Mouse (Mus musculus) forebrain, embryonic 15.5 days (tissue): ENCODE results near the gene Etv3. TPM values are rescaled to one million over a fixed set of nuclear protein-coding genes. Genes with fewer than 3 reads are reported as not detected.
"Not testable (repeated sequence)": the region's sequence is repeated elsewhere in the genome, so short reads cannot be mapped to it uniquely, and the experiment has no call there.

Experiments
- ATAC-seq: fragments of 200-750 bp; cut with Nextera tagmentation; replicated peaks from 2 replicates; pipeline ENCODE4 v1.8.0; 2017; ENCODE audit warnings: mild to moderate bottlenecking, moderate TSS enrichment, moderate library complexity
- H3K27ac ChIP-seq: fragments of 300-500 bp; sonication (generic); replicated peaks from 2 replicates; pipeline ENCODE4 v1.5.1; 2015; ENCODE audit warnings: mild to moderate bottlenecking, inconsistent platforms
- H3K27me3 ChIP-seq: fragments of 300-500 bp; sonication (generic); 2 replicates; pipeline ENCODE4 v1.6.1; 2015; ENCODE audit warnings: inconsistent platforms
- H3K36me3 ChIP-seq: fragments of 300-500 bp; sonication (generic); 2 replicates; pipeline ENCODE4 v1.6.1; 2015; ENCODE audit warnings: mild to moderate bottlenecking, inconsistent platforms
- H3K4me1 ChIP-seq: fragments of 300-500 bp; sonication (generic); 2 replicates; pipeline ENCODE4 v1.6.1; 2015; ENCODE audit warnings: inconsistent platforms
- H3K4me2 ChIP-seq: fragments of 300-500 bp; sonication (generic); replicated peaks from 2 replicates; pipeline ENCODE4 v1.6.1; 2015; ENCODE audit warnings: mild to moderate bottlenecking, inconsistent platforms
- H3K4me3 ChIP-seq: fragments of 300-500 bp; sonication (generic); 2 replicates; pipeline ENCODE4 v1.5.1; 2015; ENCODE audit warnings: mild to moderate bottlenecking, inconsistent platforms
- H3K9ac ChIP-seq: fragments of 300-500 bp; sonication (generic); replicated peaks from 2 replicates; pipeline ENCODE4 v1.6.1; 2015; ENCODE audit warnings: mild to moderate bottlenecking, inconsistent platforms
- H3K9me3 ChIP-seq: fragments of 300-500 bp; sonication (generic); 2 replicates; pipeline ENCODE4 v1.6.1; 2016; ENCODE audit warnings: inconsistent platforms
- WGBS: fragments of 180-500 bp; shearing (Covaris S2); methylation state at CpG from one replicate; pipeline ENCODE4 v1.1.7; 2015; ENCODE audit warnings: mixed read lengths; 5-methylcytosine and 5-hydroxymethylcytosine counted together
- polyA plus RNA-seq: library from polyadenylated mRNA; unstranded; fragments of >200 nt; fragmentation: Nextera tagmentation; extraction: Ambion mirVana; gene quantifications from 2 replicates; pipeline ENCODE4 v1.2.1, GENCODE M21; 2015

Etv3 gene
- 11.0 and 11.9 TPM in 2 replicates for polyA plus RNA-seq

- peak within 1 kb of the TSS; percentile 81 for H3K27ac ChIP-seq
- peaks cover 16% of the 10 kb centered on the region for H3K4me1 ChIP-seq
- WGBS: 5% methylated on average over 64 of the region's 64 CpGs
- H3K36me3 ChIP-seq: peaks cover 22% of the 10 kb centered on the region
- ATAC-seq: peak; percentile 100
- peak within 1 kb of the TSS; percentile 80 for H3K4me3 ChIP-seq
- peak within 1 kb of the TSS; percentile 71 for H3K4me2 ChIP-seq
- H3K9me3 ChIP-seq: no peaks in the 10 kb centered on the region
- H3K9ac ChIP-seq: peak within 1 kb of the TSS; percentile 95
- no peaks in the 10 kb centered on the region for H3K27me3 ChIP-seq
Observed at GRCm38 (mm10) chr3:87525043-87525836, at the start of gene Etv3. TSS of gene Etv3 (plus strand) at chr3:87525407.

- H3K4me1 ChIP-seq, ATAC-seq, H3K4me2 ChIP-seq, H3K9ac ChIP-seq, H3K27ac ChIP-seq, H3K27me3 ChIP-seq, H3K4me3 ChIP-seq, H3K36me3 ChIP-seq, H3K9me3 ChIP-seq: not testable (repeated sequence)
- 87% methylated on average over 3 of the region's 3 CpGs for WGBS
Observed at GRCm38 (mm10) chr3:87477948-87478347, 47.3 kb upstream of the Etv3 start.

DNA sequence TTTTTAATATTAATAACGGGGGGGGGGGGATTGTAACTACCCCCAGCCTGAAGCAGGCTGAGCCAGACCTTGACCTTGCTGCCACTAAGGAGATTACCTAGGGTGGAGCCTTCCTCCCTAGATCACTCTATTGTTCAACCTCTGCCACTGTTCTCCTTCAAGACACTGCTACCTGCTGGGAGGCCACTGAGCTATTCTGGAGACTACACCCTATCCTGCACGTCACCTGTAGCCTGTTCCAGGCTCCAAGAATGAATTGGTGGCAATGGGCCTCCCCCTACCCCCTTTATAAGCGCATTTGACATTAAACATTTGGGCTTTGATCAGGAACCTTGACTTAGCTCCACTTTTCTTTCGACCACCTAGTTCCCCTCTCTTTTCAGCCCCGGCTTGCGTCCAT is 46.6 kb upstream of the Etv3 start:
- not testable (repeated sequence) for H3K9ac ChIP-seq, H3K27me3 ChIP-seq, H3K9me3 ChIP-seq, H3K27ac ChIP-seq, H3K4me2 ChIP-seq, H3K4me3 ChIP-seq, ATAC-seq, H3K36me3 ChIP-seq, H3K4me1 ChIP-seq
- WGBS: 86% methylated on average over 6 of the region's 6 CpGs

DNA sequence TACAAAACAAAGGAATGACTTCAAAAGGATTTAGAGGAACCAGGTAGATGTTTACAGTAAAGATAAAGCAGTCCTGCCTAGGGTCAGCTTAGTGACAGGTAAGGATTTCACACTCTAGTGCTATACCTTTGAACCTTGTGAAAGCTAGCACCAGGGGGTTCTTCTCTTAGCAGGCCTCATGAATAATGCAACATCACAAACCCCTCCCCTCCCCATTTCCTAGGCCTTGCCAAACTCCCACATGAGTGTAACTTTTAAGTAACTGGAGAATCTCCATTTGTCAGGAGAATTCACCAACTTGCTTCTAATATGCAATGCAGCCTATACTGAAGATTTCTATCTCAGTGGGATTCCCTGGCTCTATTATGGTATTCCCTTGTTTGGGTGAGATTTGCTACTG is 46.0 kb upstream of the Etv3 start:
- ATAC-seq, H3K4me1 ChIP-seq: not testable (repeated sequence)

GRCm38 (mm10) chr3:87487392-87487791 is 37.8 kb upstream of the Etv3 start:
- Histone ChIP-seq H3K27me3 (no peaks in the 10 kb centered on the region), H3K9ac (no peak overlapping the region), H3K4me1 (no peaks in the 10 kb centered on the region), H3K36me3 (no peaks in the 10 kb centered on the region), H3K27ac (no peak overlapping the region), H3K4me3 (no peak overlapping the region), H3K4me2 (no peak overlapping the region), H3K9me3 (no peaks in the 10 kb centered on the region)
- ATAC-seq: no peak
- 54% methylated on average over 4 of the region's 4 CpGs for WGBS

More for the DNA sequence above, 46.0 kb upstream of the Etv3 start:
- H3K9ac ChIP-seq, H3K27me3 ChIP-seq, H3K27ac ChIP-seq, H3K4me3 ChIP-seq, H3K36me3 ChIP-seq, H3K9me3 ChIP-seq, H3K4me2 ChIP-seq: not testable (repeated sequence)

DNA sequence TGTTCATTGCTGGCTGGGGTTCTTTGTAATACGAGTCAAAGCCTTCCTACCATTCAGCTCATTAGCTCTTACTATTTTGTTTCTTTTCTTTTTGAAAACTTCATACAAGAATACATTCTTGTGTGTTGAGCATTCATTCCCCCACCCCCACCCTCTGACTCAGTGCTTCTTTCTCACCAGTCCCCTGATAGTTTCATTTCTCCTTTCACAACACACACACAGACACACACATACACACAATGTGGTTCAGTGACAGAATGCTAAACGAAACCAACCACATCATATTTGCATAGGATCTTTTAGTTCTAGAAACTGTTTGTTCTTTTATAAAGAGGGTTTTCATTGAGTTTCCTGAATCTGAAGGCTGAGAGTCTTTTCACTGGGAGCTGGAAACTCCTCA is 37.3 kb upstream of the Etv3 start:
- no peaks in the 10 kb centered on the region for H3K36me3 ChIP-seq

GRCm38 (mm10) chr3:87498266-87498665 is 26.9 kb upstream of the Etv3 start:
- Histone ChIP-seq H3K4me1 (no peaks in the 10 kb centered on the region), H3K4me3 (no peak overlapping the region), H3K36me3 (no peaks in the 10 kb centered on the region), H3K27ac (no peak overlapping the region), H3K27me3 (no peaks in the 10 kb centered on the region), H3K4me2 (no peak overlapping the region), H3K9me3 (no peaks in the 10 kb centered on the region), H3K9ac (no peak overlapping the region)
- WGBS: 85% methylated on average over 9 of the region's 9 CpGs
- ATAC-seq: no peak

More for the DNA sequence above, 37.3 kb upstream of the Etv3 start:
- Histone ChIP-seq H3K9me3 (no peaks in the 10 kb centered on the region), H3K4me2 (no peak overlapping the region), H3K27ac (no peak overlapping the region), H3K9ac (no peak overlapping the region), H3K27me3 (no peaks in the 10 kb centered on the region), H3K4me3 (no peak overlapping the region), H3K4me1 (no peaks in the 10 kb centered on the region)
- WGBS: 15% methylated on average over 2 of the region's 2 CpGs
- ATAC-seq: no peak

GRCm38 (mm10) chr3:87499072-87499471 is 26.1 kb upstream of the Etv3 start:
- WGBS: 15% methylated on average over 3 of the region's 3 CpGs
- Histone ChIP-seq H3K27me3 (no peaks in the 10 kb centered on the region), H3K9me3 (no peaks in the 10 kb centered on the region), H3K27ac (no peak overlapping the region), H3K4me3 (no peak overlapping the region), H3K9ac (no peak overlapping the region), H3K4me1 (no peaks in the 10 kb centered on the region), H3K36me3 (no peaks in the 10 kb centered on the region), H3K4me2 (no peak overlapping the region)
- ATAC-seq: peak; percentile 41; the same call in 1 of the 2 replicates

DNA sequence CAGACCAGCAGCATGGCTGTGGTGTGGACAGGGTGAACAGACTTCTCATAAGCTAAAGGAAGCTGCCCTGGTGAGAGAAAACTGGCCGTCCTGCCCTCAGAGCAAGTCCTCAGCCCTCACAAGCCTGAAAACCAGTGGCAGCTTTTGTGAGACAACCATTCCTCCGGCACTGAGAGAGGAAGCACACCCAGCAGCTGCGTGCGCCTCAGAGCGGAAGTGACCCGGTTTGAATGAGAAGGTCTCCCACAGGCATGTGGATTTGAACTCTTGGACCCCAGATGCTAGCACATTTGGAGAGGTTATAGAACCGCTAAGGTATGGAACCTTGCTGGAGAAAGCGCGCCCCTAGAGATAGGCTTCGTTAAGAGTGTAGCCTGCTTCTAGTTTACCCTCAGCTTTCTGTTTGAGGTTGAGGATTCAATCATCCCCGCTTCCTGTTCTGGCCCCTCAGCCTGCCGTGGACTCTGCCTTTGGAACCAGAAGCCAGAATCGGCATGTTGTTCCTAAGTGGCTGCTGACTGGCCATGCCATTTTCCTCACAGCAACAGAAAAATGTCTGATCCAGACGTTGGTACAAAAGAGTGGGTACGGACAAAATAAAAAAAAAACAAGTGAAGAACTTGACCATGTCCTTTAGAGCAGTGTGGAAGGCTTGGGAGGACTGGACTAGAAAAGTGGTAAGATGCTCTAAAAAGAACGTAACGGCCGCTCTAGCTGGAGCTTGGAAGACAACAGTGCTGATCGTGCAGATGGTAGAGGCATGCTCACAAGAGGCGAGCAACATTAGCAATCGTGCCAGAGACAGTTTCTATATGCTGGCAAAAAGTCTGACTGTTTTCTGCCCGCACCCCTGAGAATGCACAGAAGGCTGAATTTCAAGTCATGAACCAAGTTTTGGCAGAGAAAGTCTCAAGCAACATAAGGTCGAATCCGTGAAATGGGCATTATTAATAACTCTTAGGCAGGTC is 24.8 kb upstream of the Etv3 start:
- Histone ChIP-seq H3K27me3 (no peaks in the 10 kb centered on the region), H3K4me2 (no peak overlapping the region), H3K36me3 (no peaks in the 10 kb centered on the region), H3K9me3 (no peaks in the 10 kb centered on the region), H3K9ac (no peak overlapping the region), H3K27ac (no peak overlapping the region), H3K4me1 (no peaks in the 10 kb centered on the region), H3K4me3 (no peak overlapping the region)
- ATAC-seq: no peak
- WGBS: 78% methylated on average over 24 of the region's 24 CpGs

GRCm38 (mm10) chr3:87501151-87501550 is 24.1 kb upstream of the Etv3 start:
- 55% methylated on average over 8 of the region's 8 CpGs for WGBS
- Histone ChIP-seq H3K9me3 (no peaks in the 10 kb centered on the region), H3K27me3 (no peaks in the 10 kb centered on the region), H3K4me3 (no peak overlapping the region), H3K4me2 (no peak overlapping the region), H3K36me3 (no peaks in the 10 kb centered on the region), H3K27ac (no peak overlapping the region), H3K9ac (no peak overlapping the region), H3K4me1 (no peaks in the 10 kb centered on the region)
- no peak for ATAC-seq

DNA sequence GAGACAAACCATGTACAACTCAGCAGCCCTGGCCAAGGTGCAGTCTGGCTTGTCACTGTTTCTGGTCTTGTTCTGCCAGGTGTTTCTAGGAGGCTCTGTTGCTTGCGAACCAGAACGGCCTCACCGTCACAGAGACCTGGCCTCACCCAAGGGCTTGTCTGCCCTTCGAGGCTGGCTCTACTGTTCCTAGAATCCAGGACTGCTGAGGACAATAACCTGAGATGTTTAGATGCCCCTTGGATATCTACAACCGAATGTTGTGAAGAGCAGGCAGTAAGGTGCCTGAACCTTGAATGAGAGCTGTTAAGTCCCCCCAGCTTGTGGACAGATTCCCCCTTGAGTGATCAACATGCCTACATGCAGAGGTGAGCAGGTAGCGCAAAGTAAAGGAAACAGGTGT is 22.4 kb upstream of the Etv3 start:
- H3K27ac ChIP-seq: no peak overlapping the region
- H3K27me3 ChIP-seq: no peaks in the 10 kb centered on the region
- no peaks in the 10 kb centered on the region for H3K4me1 ChIP-seq
- no peaks in the 10 kb centered on the region for H3K36me3 ChIP-seq
- ATAC-seq: no peak
- H3K4me2 ChIP-seq: no peak overlapping the region
- WGBS: 91% methylated on average over 6 of the region's 6 CpGs
- no peak overlapping the region for H3K4me3 ChIP-seq
- no peaks in the 10 kb centered on the region for H3K9me3 ChIP-seq
- no peak overlapping the region for H3K9ac ChIP-seq

DNA sequence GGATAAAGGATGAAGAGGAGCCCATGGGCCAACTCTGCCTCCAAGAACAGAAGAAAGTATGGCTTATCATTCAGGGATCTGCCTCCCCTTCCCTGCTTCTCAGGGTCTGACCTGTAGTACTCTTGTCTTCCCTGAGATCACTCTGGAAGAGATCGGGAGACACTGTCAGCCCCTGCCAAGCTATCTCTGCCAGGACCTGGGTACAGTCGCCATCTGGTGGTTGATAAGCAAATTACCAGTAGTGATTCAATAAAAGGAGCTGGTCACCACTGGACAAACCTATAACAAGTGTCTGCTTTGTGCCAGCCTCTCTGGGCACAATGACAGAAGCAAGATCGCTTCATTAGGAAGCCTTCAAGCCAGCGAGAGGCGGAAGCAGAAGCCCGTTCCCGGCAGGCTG is 20.9 kb upstream of the Etv3 start:
- H3K36me3 ChIP-seq: no peaks in the 10 kb centered on the region

More for the DNA sequence above, 20.9 kb upstream of the Etv3 start:
- peaks cover 5% of the 10 kb centered on the region; the same call in 1 of the 2 replicates for H3K4me1 ChIP-seq
- H3K4me2 ChIP-seq: no peak overlapping the region
- WGBS: 12% methylated on average over 7 of the region's 7 CpGs
- H3K27ac ChIP-seq: no peak overlapping the region
- peak; percentile 41; the same call in 1 of the 2 replicates for ATAC-seq
- H3K4me3 ChIP-seq: no peak overlapping the region
- no peaks in the 10 kb centered on the region for H3K27me3 ChIP-seq
- H3K9ac ChIP-seq: no peak overlapping the region
- no peaks in the 10 kb centered on the region for H3K9me3 ChIP-seq
